Mouse (Mus musculus): Measurements from ENCODE around the gene Phf2. TPM values are rescaled to one million over a fixed set of nuclear protein-coding genes. Genes with fewer than 3 reads are reported as not detected.

Phf2 gene
- polyA plus RNA-seq (2014; fragmentation: Nextera tagmentation; extraction: Ambion mirVana): 11.1 and 12.2 TPM in 2 replicates

- ATAC-seq (ENCODE audit: insufficient read depth) (peak; percentile 42), DNase-seq (peak; percentile 68)
- H3K27ac ChIP-seq (ENCODE audit: low read depth): peak within 1 kb of the TSS; percentile 95
- H3K9ac ChIP-seq: peak within 1 kb of the TSS; percentile 99
- no peak for TF ChIP-seq CTCF (IDR thresholded peaks at IDR 0.05; ENCODE audit: low read depth)
- peaks cover 15% of the 10 kb centered on the region for H3K4me1 ChIP-seq (ENCODE audit: insufficient read depth)
- peak within 1 kb of the TSS; percentile 88 for H3K4me3 ChIP-seq (ENCODE audit: low read depth, low read length)
- H3K4me2 ChIP-seq: peak within 1 kb of the TSS; percentile 94
- no peaks in the 10 kb centered on the region for H3K36me3 ChIP-seq (ENCODE audit: insufficient read depth)
- WGBS: 1% methylated on average over 62 of the region's 117 CpGs
- no peaks in the 10 kb centered on the region for H3K27me3 ChIP-seq (ENCODE audit: insufficient read depth, low read length)
- no peaks in the 10 kb centered on the region for H3K9me3 ChIP-seq (ENCODE audit: low read depth, low read length)
Observed at GRCm38 (mm10) chr13:48870771-48871731, at the start of gene Phf2. TSS of gene Phf2 (minus strand) at chr13:48871119.

GRCm38 (mm10) chr13:48919756-48920415, 49.0 kb upstream of the Phf2 start:
- Histone ChIP-seq H3K9ac (no peak overlapping the region), H3K27ac (ENCODE audit: low read depth) (no peak overlapping the region), H3K4me2 (no peak overlapping the region), H3K4me3 (ENCODE audit: low read depth, low read length) (no peak overlapping the region), H3K36me3 (ENCODE audit: insufficient read depth) (peaks cover 75% of the 10 kb centered on the region), H3K4me1 (ENCODE audit: insufficient read depth) (no peaks in the 10 kb centered on the region), H3K27me3 (ENCODE audit: insufficient read depth, low read length) (no peaks in the 10 kb centered on the region), H3K9me3 (ENCODE audit: low read depth, low read length) (no peaks in the 10 kb centered on the region)
- no peak for TF ChIP-seq CTCF (IDR thresholded peaks at IDR 0.05; ENCODE audit: low read depth)
- DNase-seq: no peak
- WGBS: 72% methylated on average over 7 of the region's 7 CpGs
- ATAC-seq (ENCODE audit: insufficient read depth): no peak

GRCm38 (mm10) chr13:48917113-48917599, 46.2 kb upstream of the Phf2 start:
- H3K9ac ChIP-seq: no peak overlapping the region
- DNase-seq: no peak
- no peak overlapping the region for H3K4me2 ChIP-seq
- H3K27ac ChIP-seq (ENCODE audit: low read depth): no peak overlapping the region
- no peak overlapping the region for H3K4me3 ChIP-seq (ENCODE audit: low read depth, low read length)
- H3K36me3 ChIP-seq (ENCODE audit: insufficient read depth): peaks cover 90% of the 10 kb centered on the region
- H3K27me3 ChIP-seq (ENCODE audit: insufficient read depth, low read length): no peaks in the 10 kb centered on the region
- TF ChIP-seq CTCF (IDR thresholded peaks at IDR 0.05; ENCODE audit: low read depth): no peak
- WGBS: 88% methylated on average over 3 of the region's 3 CpGs
- no peaks in the 10 kb centered on the region for H3K4me1 ChIP-seq (ENCODE audit: insufficient read depth)
- ATAC-seq (ENCODE audit: insufficient read depth): no peak
- no peaks in the 10 kb centered on the region for H3K9me3 ChIP-seq (ENCODE audit: low read depth, low read length)

DNA sequence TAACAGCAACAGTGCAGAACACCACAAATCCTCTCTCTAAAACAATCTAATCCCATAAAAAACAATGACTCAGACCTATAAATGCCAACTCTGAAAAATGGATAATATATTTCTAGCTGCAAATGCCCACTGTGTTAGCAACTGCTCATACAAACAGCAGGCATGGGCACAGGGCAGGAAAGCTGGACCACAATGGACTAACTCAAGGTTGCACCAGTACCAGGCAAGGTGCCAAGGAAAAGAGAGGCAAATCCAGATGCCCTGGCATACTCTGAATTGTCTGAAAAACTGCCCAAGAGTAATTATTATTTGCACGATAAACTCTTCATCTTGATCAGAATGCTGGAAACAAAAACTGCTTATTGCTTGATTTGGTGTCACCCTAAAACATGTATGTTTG, 42.8 kb upstream of the Phf2 start:
- no peaks in the 10 kb centered on the region for H3K9me3 ChIP-seq (ENCODE audit: low read depth, low read length)
- 88% methylated on average over 1 of the region's 1 CpGs for WGBS
- no peak overlapping the region for H3K4me3 ChIP-seq (ENCODE audit: low read depth, low read length)
- no peaks in the 10 kb centered on the region for H3K27me3 ChIP-seq (ENCODE audit: insufficient read depth, low read length)
- ATAC-seq (ENCODE audit: insufficient read depth): no peak
- H3K27ac ChIP-seq (ENCODE audit: low read depth): no peak overlapping the region
- DNase-seq: no peak
- no peak overlapping the region for H3K9ac ChIP-seq
- no peak for TF ChIP-seq CTCF (IDR thresholded peaks at IDR 0.05; ENCODE audit: low read depth)
- H3K4me1 ChIP-seq (ENCODE audit: insufficient read depth): no peaks in the 10 kb centered on the region
- no peak overlapping the region for H3K4me2 ChIP-seq
- H3K36me3 ChIP-seq (ENCODE audit: insufficient read depth): peaks cover 85% of the 10 kb centered on the region

- Histone ChIP-seq H3K9ac (no peak overlapping the region), H3K4me1 (ENCODE audit: insufficient read depth) (no peaks in the 10 kb centered on the region), H3K9me3 (ENCODE audit: low read depth, low read length) (no peaks in the 10 kb centered on the region), H3K4me2 (no peak overlapping the region), H3K27me3 (ENCODE audit: insufficient read depth, low read length) (no peaks in the 10 kb centered on the region), H3K4me3 (ENCODE audit: low read depth, low read length) (no peak overlapping the region), H3K27ac (ENCODE audit: low read depth) (no peak overlapping the region), H3K36me3 (ENCODE audit: insufficient read depth) (peaks cover 91% of the 10 kb centered on the region)
- TF ChIP-seq CTCF (IDR thresholded peaks at IDR 0.05; ENCODE audit: low read depth): no peak
- no peak for DNase-seq
- WGBS: 88% methylated on average over 3 of the region's 3 CpGs
- ATAC-seq (ENCODE audit: insufficient read depth): no peak
Observed at GRCm38 (mm10) chr13:48913141-48913540, 42.2 kb upstream of the Phf2 start.

DNA sequence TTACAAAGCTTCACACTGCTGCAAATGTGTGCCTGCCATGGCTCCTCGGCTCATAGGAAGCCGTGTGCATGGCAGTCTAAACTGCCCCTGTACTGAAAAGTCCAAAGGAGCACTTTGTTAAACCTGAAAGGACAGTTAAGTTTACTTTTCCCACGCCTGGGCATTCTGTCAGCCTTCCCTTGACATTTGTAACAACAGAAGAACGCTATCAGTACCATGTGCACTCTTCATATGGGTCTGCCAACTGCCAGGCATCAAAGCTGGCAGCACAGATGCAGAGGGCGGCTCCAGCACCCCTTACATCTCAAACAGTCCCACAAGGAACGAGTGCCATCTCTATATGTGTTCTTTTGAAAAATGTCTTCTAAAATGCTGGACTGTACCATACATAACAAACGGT, 40.5 kb upstream of the Phf2 start:
- H3K9ac ChIP-seq: no peak overlapping the region
- TF ChIP-seq CTCF (IDR thresholded peaks at IDR 0.05; ENCODE audit: low read depth): no peak
- H3K9me3 ChIP-seq (ENCODE audit: low read depth, low read length): no peaks in the 10 kb centered on the region
- DNase-seq (no peak), ATAC-seq (ENCODE audit: insufficient read depth) (no peak)
- H3K4me2 ChIP-seq: no peak overlapping the region
- H3K27ac ChIP-seq (ENCODE audit: low read depth): no peak overlapping the region
- H3K36me3 ChIP-seq (ENCODE audit: insufficient read depth): peaks cover 78% of the 10 kb centered on the region
- H3K4me3 ChIP-seq (ENCODE audit: low read depth, low read length): no peak overlapping the region
- H3K4me1 ChIP-seq (ENCODE audit: insufficient read depth): no peaks in the 10 kb centered on the region
- H3K27me3 ChIP-seq (ENCODE audit: insufficient read depth, low read length): no peaks in the 10 kb centered on the region
- 88% methylated on average over 7 of the region's 7 CpGs for WGBS

DNA sequence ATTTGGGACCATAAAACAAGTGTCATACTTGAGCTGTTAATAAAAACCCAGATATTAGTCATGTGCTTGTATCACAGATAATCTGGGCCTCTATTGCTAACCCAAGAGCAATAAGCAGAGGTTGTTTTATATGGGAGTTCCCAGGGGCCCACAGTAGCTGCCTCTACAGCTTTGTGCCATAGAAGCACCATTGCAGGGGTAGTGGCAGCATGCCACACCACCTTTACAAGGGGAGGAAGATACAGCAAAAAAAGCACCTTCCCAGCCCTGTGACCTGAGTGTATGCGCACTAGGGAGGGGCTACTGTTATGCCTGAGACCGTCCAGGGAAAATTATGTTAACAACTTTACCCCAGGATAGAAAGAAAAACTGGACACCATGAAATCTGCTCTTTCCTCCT, 34.5 kb upstream of the Phf2 start:
- TF ChIP-seq CTCF (IDR thresholded peaks at IDR 0.05; ENCODE audit: low read depth): no peak
- H3K36me3 ChIP-seq (ENCODE audit: insufficient read depth): peaks cover 71% of the 10 kb centered on the region
- no peak overlapping the region for H3K4me3 ChIP-seq (ENCODE audit: low read depth, low read length)
- H3K27ac ChIP-seq (ENCODE audit: low read depth): no peak overlapping the region
- no peaks in the 10 kb centered on the region for H3K4me1 ChIP-seq (ENCODE audit: insufficient read depth)
- no peaks in the 10 kb centered on the region for H3K9me3 ChIP-seq (ENCODE audit: low read depth, low read length)
- no peak for DNase-seq
- no peak overlapping the region for H3K4me2 ChIP-seq
- H3K9ac ChIP-seq: no peak overlapping the region
- WGBS: 96% methylated on average over 2 of the region's 2 CpGs
- ATAC-seq (ENCODE audit: insufficient read depth): no peak
- H3K27me3 ChIP-seq (ENCODE audit: insufficient read depth, low read length): no peaks in the 10 kb centered on the region
